Mouse (Mus musculus) heart, adult 2 months (tissue): ENCODE results near the gene Ube2b.

Experiments
- CTCF ChIP-seq: fragments of 200-600 bp; IDR thresholded peaks from 2 replicates; pipeline ENCODE4 v1.8.1; 2022; ENCODE audit warnings: antibody characterized with exemption, mild to moderate bottlenecking, moderate library complexity
- EP300 ChIP-seq: fragments of 200-500 bp; IDR thresholded peaks from 2 replicates; pipeline ENCODE4 v1.6.1; 2011; ENCODE audit warnings: low read depth, low read length, control low read depth; ENCODE audit not compliant: insufficient read depth
- POLR2A ChIP-seq: fragments of 200-500 bp; IDR thresholded peaks from 2 replicates; pipeline ENCODE4 v1.6.1; 2011; ENCODE audit warnings: mild to moderate bottlenecking, low read depth, low read length, control low read depth; ENCODE audit not compliant: insufficient read depth

GRCm38 (mm10) chr11:51968896-51969295 is 31.7 kb downstream of the Ube2b start:
- TF ChIP-seq POLR2A (no peak), EP300 (no peak), CTCF (no peak)
